Comparison of ENCODE assay signal across 9 mouse cellular contexts in the genomic region with DNA sequence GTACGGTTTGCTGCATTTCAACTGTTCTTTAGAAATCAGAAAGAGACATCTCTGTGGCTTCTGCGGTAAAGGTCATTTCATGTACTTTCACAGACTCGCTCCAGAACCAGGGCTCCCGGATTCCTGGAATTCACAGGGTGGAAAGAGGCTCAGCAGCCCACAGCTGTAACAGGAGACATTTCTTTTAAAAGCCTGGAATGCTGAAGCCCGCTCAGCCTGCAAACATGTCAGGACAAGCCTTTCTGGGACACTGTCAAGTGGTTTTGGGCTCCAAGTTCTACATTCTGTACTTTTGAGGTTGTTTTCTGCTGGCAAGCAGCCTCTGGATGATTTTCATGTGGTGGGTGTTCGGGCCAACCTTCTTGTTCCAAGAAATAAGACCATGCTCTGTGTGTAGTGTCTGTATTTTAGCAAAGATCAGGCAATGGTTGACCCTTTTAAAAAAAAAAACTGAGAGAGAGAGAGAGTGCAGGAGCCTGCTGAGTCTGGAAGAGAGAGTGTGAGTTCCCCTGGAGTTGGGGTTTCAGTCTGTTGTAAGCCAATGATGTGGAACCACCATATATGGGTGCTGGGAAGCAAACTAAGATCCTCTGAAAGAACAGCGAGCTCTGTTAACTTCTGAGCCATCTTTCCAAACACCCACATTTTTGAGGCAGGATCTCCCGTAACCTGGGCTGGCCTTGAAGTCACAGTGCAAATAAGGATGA. TPM values are rescaled to one million over a fixed set of nuclear protein-coding genes. Genes with fewer than 3 reads are reported as not detected.
A peak's percentile ranks its signal among the peaks of the same experiment; 100 is the strongest.
DNase-seq lines count a peak whose midpoint lies in the region; ATAC-seq lines count a peak whose summit lies in the region.
"Had no signal": no experiment of that assay in that cellular context is flagged by ENCODE, and none has a peak within 500 bp of the region (broad histone marks: within the 10 kb centered on the region; RNA-seq: fewer than 3 reads in every experiment).

No protein-coding gene starts in this region.

- 24% methylated on average over 8 of the region's 8 CpGs for WGBS in kidney, embryonic 14.5 days

- H3K4me1 ChIP-seq in kidney, embryonic 14.5 days (ENCODE audit: control insufficient read depth, insufficient read depth, low read length): peaks cover 23% of the 10 kb centered on the region

- no peaks in the 10 kb centered on the region for H3K27me3 ChIP-seq in kidney, embryonic 14.5 days (ENCODE audit: control insufficient read depth, insufficient read depth, low read length)

- DNase-seq in 3134 (ENCODE audit: extremely low read depth, insufficient read length, low spot score): peak; percentile 55
- peak; percentile 58 for DNase-seq in adipocyte (ENCODE audit: low spot score)
- peak; percentile 69 to 71 for DNase-seq in heart, adult 9 months (ENCODE audit: low spot score in 2 of 2)
- no peak for DNase-seq in cerebellum, postnatal 14 days
- no peak for DNase-seq in right cerebral cortex, adult 18-20 months

- H3K4me3 ChIP-seq in kidney, embryonic 14.5 days (ENCODE audit: low read length): no peak overlapping the region

- no peak overlapping the region for H3K9ac ChIP-seq in kidney, embryonic 14.5 days (ENCODE audit: low read depth, low read length)

- ATAC-seq in kidney, embryonic 14.5 days (ENCODE audit: low FRiP score, low TSS enrichment): peak; percentile 4; the same call in 1 of the 2 replicates
- 0 out of 2 replicates have a peak, but pooled peaks have one; percentile 18 for ATAC-seq in megakaryocyte progenitor cell, adult 5-6 weeks (replicated peaks; ENCODE audit: poor library complexity)
- ATAC-seq in inflammation-experienced regulatory T-cells, adult 6 months: no peak

- H3K27ac ChIP-seq in kidney, embryonic 14.5 days (ENCODE audit: low read depth, low read length): peak overlapping the region; percentile 86
- H3K27ac ChIP-seq: macrophage had no signal

- H3K36me3 ChIP-seq in kidney, embryonic 14.5 days (ENCODE audit: control insufficient read depth, insufficient read depth, low read length): no peaks in the 10 kb centered on the region

- no peak overlapping the region for H3K4me2 ChIP-seq in kidney, embryonic 14.5 days (replicated peaks; ENCODE audit: low read depth, low read length)

- no peaks in the 10 kb centered on the region for H3K9me3 ChIP-seq in kidney, embryonic 14.5 days (ENCODE audit: control insufficient read depth, low read length)

RNA-seq across cellular contexts. Expression of a gene that starts 9.6 kb away (rescaled TPM):
- polyA plus RNA-seq in kidney, embryonic 14.5 days (2014; fragmentation: Nextera tagmentation; extraction: Ambion mirVana): 11.6 and 14.6 TPM in 2 replicates
- 109 and 114 TPM in 2 replicates for total RNA-seq in megakaryocyte progenitor cell, adult 5-6 weeks (2015)
- total RNA-seq in megakaryocyte progenitor cell, adult 5-6 weeks (2017): 95.7 and 110 TPM in 2 replicates
- 10 to 100 TPM; 16.7 to 25.3 (median 24.5) TPM for polyA plus RNA-seq in inflammation-experienced regulatory T-cells, adult 6 months (2017; shearing (Covaris generic))

Comparison
In these comparisons a context has a peak if more than half of its experiments do, and no peak if none do; other contexts are left out.
1. DNase-seq: peak in 3134 (single experiment), adipocyte (single experiment) and heart, adult 9 months (2 of 2); none in cerebellum, postnatal 14 days (0 of 2) and right cerebral cortex, adult 18-20 months (single experiment).